Mouse (Mus musculus) ES-E14 (cell line): ENCODE data around the gene Adgrd1.

Experiments
- CHD2 ChIP-seq: IDR thresholded peaks from 2 replicates; pipeline ENCODE4 v1.6.1; 2014; ENCODE audit warnings: mild to moderate bottlenecking, low read depth, low read length, inconsistent platforms
- HCFC1 ChIP-seq: IDR thresholded peaks from 2 replicates; pipeline ENCODE4 v1.6.1; 2012; ENCODE audit warnings: low read length, inconsistent platforms, borderline replicate concordance; ENCODE audit not compliant: insufficient read depth
- MAFK ChIP-seq: IDR thresholded peaks from 2 replicates; pipeline ENCODE4 v1.6.1; 2014; ENCODE audit warnings: mild to moderate bottlenecking, low read depth, low read length, inconsistent platforms; ENCODE audit not compliant: insufficient read depth
- ZC3H11A ChIP-seq: IDR thresholded peaks from 2 replicates; pipeline ENCODE4 v1.6.1; 2012; ENCODE audit warnings: low read depth, mild to moderate bottlenecking, inconsistent platforms, low read length, borderline replicate concordance
- ZNF384 ChIP-seq: IDR thresholded peaks from 2 replicates; pipeline ENCODE4 v1.6.1; 2012; ENCODE audit warnings: low read depth, low read length, inconsistent platforms

GRCm38 (mm10) chr5:129096511-129096910, at the start of gene Adgrd1:
- no peak for TF ChIP-seq MAFK
- no peak for TF ChIP-seq HCFC1
- no peak for TF ChIP-seq ZC3H11A
- no peak for TF ChIP-seq CHD2
- no peak for TF ChIP-seq ZNF384
